Mouse (Mus musculus) midbrain, postnatal 0 days (tissue): ENCODE measurements at regions not wholly inside any gene's neighbourhood (a gene's known extent, or its start where the extent isn't known, plus 50 kb on each side); places are given as distances from the start of the nearest gene placed in this dataset.
A peak's percentile ranks its signal among the peaks of the same experiment; 100 is the strongest.
"Not testable (repeated sequence)": the region's sequence is repeated elsewhere in the genome, so short reads cannot be mapped to it uniquely, and the experiment has no call there.

Source experiments
- ATAC-seq: fragments of 200-750 bp; cut with Nextera tagmentation; 2 replicates; pipeline ENCODE4 v1.8.0; 2017; ENCODE audit warnings: moderate number of reproducible peaks, mild to moderate bottlenecking, moderate TSS enrichment, moderate library complexity; ENCODE audit not compliant: low FRiP score
- DNase-seq: peaks from one replicate; pipeline ENCODE4 v3.0.0-alpha.2; 2015; ENCODE audit warnings: low spot score
- H3K27ac ChIP-seq: fragments of 300-500 bp; sonication (generic); 2 replicates; pipeline ENCODE4 v1.5.1; 2014; ENCODE audit warnings: low read depth, mild to moderate bottlenecking, low read length, mixed read lengths
- H3K27me3 ChIP-seq: fragments of 300-500 bp; sonication (generic); 2 replicates; pipeline ENCODE4 v1.6.1; 2014; ENCODE audit warnings: low read length, control low read depth, mixed read lengths; ENCODE audit not compliant: insufficient read depth
- H3K36me3 ChIP-seq: fragments of 300-500 bp; sonication (generic); 2 replicates; pipeline ENCODE4 v1.6.1; 2014; ENCODE audit warnings: low read length, control low read depth, mixed read lengths; ENCODE audit not compliant: insufficient read depth
- H3K4me1 ChIP-seq: fragments of 300-500 bp; sonication (generic); 2 replicates; pipeline ENCODE4 v1.6.1; 2014; ENCODE audit warnings: mild to moderate bottlenecking, control low read depth, antibody characterized with exemption, low read length, mixed read lengths; ENCODE audit not compliant: insufficient read depth
- H3K4me2 ChIP-seq: fragments of 300-500 bp; sonication (generic); 2 replicates; pipeline ENCODE4 v1.6.1; 2014; ENCODE audit warnings: low read depth, mild to moderate bottlenecking, low read length, mixed read lengths; ENCODE audit not compliant: poor library complexity, severe bottlenecking
- H3K4me3 ChIP-seq: fragments of 300-500 bp; sonication (generic); 2 replicates; pipeline ENCODE4 v1.5.1; 2014; ENCODE audit warnings: low read depth, mild to moderate bottlenecking, low read length, moderate library complexity
- H3K9ac ChIP-seq: fragments of 300-500 bp; sonication (generic); replicated peaks from 2 replicates; pipeline ENCODE4 v1.6.1; 2014; ENCODE audit warnings: mild to moderate bottlenecking, low read length, moderate library complexity, mixed read lengths; ENCODE audit not compliant: poor library complexity, severe bottlenecking
- H3K9me3 ChIP-seq: fragments of 300-500 bp; sonication (generic); 2 replicates; pipeline ENCODE4 v1.6.1; 2016; ENCODE audit warnings: low read length, control low read depth
- CTCF ChIP-seq: IDR thresholded peaks from 2 replicates; pipeline ENCODE4 v1.5.1; 2016; ENCODE audit warnings: antibody characterized with exemption, mild to moderate bottlenecking
- whole genome bisulfite sequencing: fragments of 180-500 bp; shearing (Covaris S2); extraction: QIAGEN DNeasy Blood & Tissue Kit; methylation state at CpG from one replicate; pipeline ENCODE4 v1.1.7; 2014; 5-methylcytosine and 5-hydroxymethylcytosine counted together

- not testable (repeated sequence) for DNase-seq, H3K36me3 ChIP-seq, H3K9ac ChIP-seq, ATAC-seq, H3K27ac ChIP-seq, H3K4me1 ChIP-seq, H3K9me3 ChIP-seq, H3K4me2 ChIP-seq, H3K27me3 ChIP-seq, H3K4me3 ChIP-seq
- WGBS: 43% methylated on average over 1 of the region's 1 CpGs
Observed at GRCm38 (mm10) chr15:32781609-32782008, 537.0 kb downstream of the Sema5a start.

- no peaks in the 10 kb centered on the region for H3K4me1 ChIP-seq
- DNase-seq (no peak), ATAC-seq (no peak)
- no peaks in the 10 kb centered on the region for H3K27me3 ChIP-seq
- H3K9me3 ChIP-seq: peaks cover 10% of the 10 kb centered on the region; the same call in 1 of the 2 replicates
- 90% methylated on average over 1 of the region's 1 CpGs for WGBS
- no peak overlapping the region for H3K9ac ChIP-seq
- no peak overlapping the region for H3K4me2 ChIP-seq
- H3K4me3 ChIP-seq: no peak overlapping the region
- no peak overlapping the region for H3K27ac ChIP-seq
- no peak for TF ChIP-seq CTCF
- H3K36me3 ChIP-seq: no peaks in the 10 kb centered on the region
Observed at GRCm38 (mm10) chr15:32799222-32799621, 554.6 kb downstream of the Sema5a start.

GRCm38 (mm10) chr15:32810849-32811632 is 566.4 kb downstream of the Sema5a start:
- Histone ChIP-seq H3K27me3 (no peaks in the 10 kb centered on the region), H3K4me2 (no peak overlapping the region), H3K4me3 (no peak overlapping the region), H3K4me1 (no peaks in the 10 kb centered on the region), H3K36me3 (no peaks in the 10 kb centered on the region), H3K9ac (no peak overlapping the region), H3K9me3 (peaks cover 3% of the 10 kb centered on the region; the same call in 1 of the 2 replicates), H3K27ac (no peak overlapping the region)
- WGBS: 76% methylated on average over 2 of the region's 2 CpGs
- TF ChIP-seq CTCF: no peak
- DNase-seq (no peak), ATAC-seq (no peak)

GRCm38 (mm10) chr15:32839966-32840365 is 595.4 kb downstream of the Sema5a start:
- peak; percentile 27 for DNase-seq
- no peak overlapping the region for H3K27ac ChIP-seq
- WGBS: 70% methylated on average over 1 of the region's 1 CpGs
- ATAC-seq: peak; percentile 75
- H3K36me3 ChIP-seq: no peaks in the 10 kb centered on the region
- H3K9me3 ChIP-seq: no peaks in the 10 kb centered on the region
- no peaks in the 10 kb centered on the region for H3K4me1 ChIP-seq
- no peak overlapping the region for H3K9ac ChIP-seq
- no peak for TF ChIP-seq CTCF
- no peaks in the 10 kb centered on the region for H3K27me3 ChIP-seq
- H3K4me3 ChIP-seq: no peak overlapping the region
- H3K4me2 ChIP-seq: no peak overlapping the region
